Mouse (Mus musculus): Measurements from ENCODE around the gene Vmn2r26.
"Not testable (repeated sequence)": the region's sequence is repeated elsewhere in the genome, so short reads cannot be mapped to it uniquely, and the experiment has no call there.

DNA sequence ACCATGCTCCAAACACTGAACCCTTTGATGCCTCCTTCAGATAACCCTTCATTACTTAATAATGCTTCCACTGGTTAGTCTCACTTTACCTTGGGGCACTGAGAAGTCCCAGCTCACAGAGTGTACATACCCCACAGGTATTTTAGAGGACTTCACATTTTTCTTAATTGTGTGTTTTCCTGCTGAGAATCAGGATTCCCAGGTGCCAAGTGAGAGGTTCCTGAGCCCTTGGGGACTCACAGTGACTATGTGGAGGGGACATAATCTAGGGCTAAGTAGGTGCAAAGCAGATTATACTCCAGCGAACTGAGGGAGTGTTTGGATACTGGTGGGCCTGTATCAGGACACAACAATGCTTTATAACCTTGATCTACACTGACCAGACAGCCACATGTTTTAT lies at the start of gene Vmn2r26:
- TF ChIP-seq CTCF (IDR thresholded peaks at IDR 0.05; ENCODE audit: extremely low read depth, insufficient read length, insufficient replicate concordance, low read depth, low read length); POLR2A (IDR thresholded peaks at IDR 0.05; ENCODE audit: low read depth, low read length): not testable (repeated sequence)

Data from small intestine, adult 2 months (tissue).